Mouse (Mus musculus) testis, postnatal 10 days (tissue): ENCODE results near the gene Slc43a3.

Source experiments
- DNase-seq: peaks from one replicate; pipeline ENCODE4 v3.0.0; 2021; ENCODE audit warnings: low spot score

The Slc43a3 gene

GRCm38 (mm10) chr2:84937491-84938150 is 1.2 kb downstream of the Slc43a3 start:
- no peak for DNase-seq

- DNase-seq = no peak
Observed at GRCm38 (mm10) chr2:84938249-84938946, 2.0 kb downstream of the Slc43a3 start.

GRCm38 (mm10) chr2:84939306-84939705 is 2.9 kb downstream of the Slc43a3 start:
- no peak for DNase-seq

- no peak for DNase-seq
Observed at GRCm38 (mm10) chr2:84939711-84940110, 3.3 kb downstream of the Slc43a3 start.

- no peak for DNase-seq
Observed at GRCm38 (mm10) chr2:84941332-84941731, 5.0 kb downstream of the Slc43a3 start.

- no peak for DNase-seq
Observed at GRCm38 (mm10) chr2:84941795-84942194, 5.4 kb downstream of the Slc43a3 start.

- no peak for DNase-seq
Observed at GRCm38 (mm10) chr2:84947154-84947771, 10.9 kb downstream of the Slc43a3 start.

- DNase-seq = no peak
Observed at GRCm38 (mm10) chr2:84948252-84948651, 11.9 kb downstream of the Slc43a3 start.

GRCm38 (mm10) chr2:84948721-84949120 is 12.3 kb downstream of the Slc43a3 start:
- DNase-seq = no peak

GRCm38 (mm10) chr2:84951027-84951426 is 14.6 kb downstream of the Slc43a3 start:
- DNase-seq = no peak

GRCm38 (mm10) chr2:84952251-84952650 is 15.9 kb downstream of the Slc43a3 start:
- DNase-seq = no peak

GRCm38 (mm10) chr2:84952693-84953092 is 16.3 kb downstream of the Slc43a3 start:
- no peak for DNase-seq

- DNase-seq = no peak
Observed at GRCm38 (mm10) chr2:84955435-84955834, 19.1 kb downstream of the Slc43a3 start.

- DNase-seq = peak; percentile 67
Observed at GRCm38 (mm10) chr2:84956274-84956673, 19.9 kb downstream of the Slc43a3 start.

GRCm38 (mm10) chr2:84958588-84959264 is 22.3 kb downstream of the Slc43a3 start:
- DNase-seq = no peak

GRCm38 (mm10) chr2:84961300-84961699 is 24.9 kb downstream of the Slc43a3 start:
- DNase-seq = no peak

GRCm38 (mm10) chr2:84961901-84962300 is 25.5 kb downstream of the Slc43a3 start:
- no peak for DNase-seq

GRCm38 (mm10) chr2:84962906-84963507 is 26.6 kb downstream of the Slc43a3 start:
- no peak for DNase-seq

- no peak for DNase-seq
Observed at GRCm38 (mm10) chr2:84964111-84964801, 27.9 kb downstream of the Slc43a3 start.

- no peak for DNase-seq
Observed at GRCm38 (mm10) chr2:84967318-84967991, 31.1 kb downstream of the Slc43a3 start.

GRCm38 (mm10) chr2:84975580-84975979 is 39.2 kb downstream of the Slc43a3 start:
- DNase-seq = no peak
